Comparison of ENCODE assay signal across 10 mouse cellular contexts in the genomic region with DNA sequence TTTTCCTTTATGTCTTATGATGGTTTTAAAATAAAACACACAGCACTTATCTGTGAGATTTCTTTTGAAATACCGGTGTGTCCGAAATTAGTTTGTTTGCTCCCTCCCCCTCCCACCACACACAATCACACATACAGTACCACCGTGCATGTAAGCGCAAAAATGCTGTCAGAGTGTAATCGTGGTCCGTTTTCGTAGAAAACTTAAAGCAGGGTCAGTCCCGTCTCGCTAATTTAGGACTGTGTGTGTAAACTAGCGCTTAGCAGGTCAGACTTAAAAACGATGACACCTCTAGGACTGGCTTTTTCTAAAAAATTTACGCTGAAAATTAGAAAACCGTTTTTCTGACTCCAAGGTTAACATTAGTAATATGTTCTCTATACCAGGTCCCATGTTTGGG.
A peak's percentile ranks its signal among the peaks of the same experiment; 100 is the strongest.
DNase-seq lines count a peak whose midpoint lies in the region; ATAC-seq lines count a peak whose summit lies in the region.
"Had no signal": no experiment of that assay in that cellular context is flagged by ENCODE, and none has a peak within 500 bp of the region (broad histone marks: within the 10 kb centered on the region; RNA-seq: fewer than 3 reads in every experiment).

No protein-coding gene starts in this region.

- H3K4me1 ChIP-seq in lung, embryonic 16.5 days (replicated peaks; ENCODE audit: control insufficient read depth, insufficient read depth, low read length): peaks cover 20% of the 10 kb centered on the region
- H3K4me1 ChIP-seq in forebrain, embryonic 14.5 days (ENCODE audit: control insufficient read depth, insufficient read depth, low read length): 0 out of 2 replicates have a peak, but pooled peaks cover 9% of the 10 kb centered on the region
- H3K4me1 ChIP-seq in limb, embryonic 12.5 days (replicated peaks): peaks cover 23% of the 10 kb centered on the region
- H3K4me1 ChIP-seq in stomach, embryonic 14.5 days (ENCODE audit: control insufficient read depth, insufficient read depth, low read length): peaks cover 5% of the 10 kb centered on the region; the same call in 1 of the 2 replicates

- no peak for ATAC-seq in lung, embryonic 16.5 days (ENCODE audit: low read depth)
- ATAC-seq in forebrain, embryonic 14.5 days: no peak
- no peak; the same call in 1 of the 2 replicates for ATAC-seq in limb, embryonic 12.5 days (ENCODE audit: insufficient number of reproducible peaks, insufficient read depth, low FRiP score, low TSS enrichment, low read depth)
- no peak for ATAC-seq in stomach, embryonic 14.5 days (ENCODE audit: insufficient number of reproducible peaks, insufficient read depth, low FRiP score, low read depth)

- peak overlapping the region; percentile 97 for H3K4me2 ChIP-seq in lung, embryonic 16.5 days (ENCODE audit: low read depth, low read length)
- peak overlapping the region; percentile 94 for H3K4me2 ChIP-seq in forebrain, embryonic 14.5 days (ENCODE audit: low read length)
- peak overlapping the region; percentile 98 for H3K4me2 ChIP-seq in limb, embryonic 12.5 days
- H3K4me2 ChIP-seq in stomach, embryonic 14.5 days (replicated peaks; ENCODE audit: low read depth, low read length): peak overlapping the region; percentile 87

- H3K9me3 ChIP-seq in lung, embryonic 16.5 days (ENCODE audit: control insufficient read depth, low read length): no peaks in the 10 kb centered on the region
- no peaks in the 10 kb centered on the region for H3K9me3 ChIP-seq in forebrain, embryonic 14.5 days (replicated peaks; ENCODE audit: control insufficient read depth, low read length)
- no peaks in the 10 kb centered on the region for H3K9me3 ChIP-seq in limb, embryonic 12.5 days
- H3K9me3 ChIP-seq in stomach, embryonic 14.5 days (ENCODE audit: control insufficient read depth, low read depth, low read length): no peaks in the 10 kb centered on the region

- no peak overlapping the region for H3K27ac ChIP-seq in lung, embryonic 16.5 days (ENCODE audit: low read length)
- no peak overlapping the region for H3K27ac ChIP-seq in forebrain, embryonic 14.5 days (ENCODE audit: low read depth, low read length)
- H3K27ac ChIP-seq in limb, embryonic 12.5 days: no peak overlapping the region
- no peak overlapping the region for H3K27ac ChIP-seq in stomach, embryonic 14.5 days (ENCODE audit: low read length)

- H3K4me3 ChIP-seq in lung, embryonic 16.5 days (ENCODE audit: low read length): peak overlapping the region; percentile 66
- peak overlapping the region; percentile 45 for H3K4me3 ChIP-seq in forebrain, embryonic 14.5 days (ENCODE audit: low read depth, low read length)
- H3K4me3 ChIP-seq in limb, embryonic 12.5 days (replicated peaks): peak overlapping the region; percentile 59
- H3K4me3 ChIP-seq in stomach, embryonic 14.5 days (ENCODE audit: low read depth, low read length): peak overlapping the region; percentile 36

- H3K27me3 ChIP-seq in lung, embryonic 16.5 days (ENCODE audit: control insufficient read depth, insufficient read depth, low read depth, low read length): no peaks in the 10 kb centered on the region; the same call in 1 of the 2 replicates
- H3K27me3 ChIP-seq in forebrain, embryonic 14.5 days (replicated peaks; ENCODE audit: control insufficient read depth, insufficient read depth, low read length): peaks cover 8% of the 10 kb centered on the region
- peaks cover 34% of the 10 kb centered on the region for H3K27me3 ChIP-seq in limb, embryonic 12.5 days
- no peaks in the 10 kb centered on the region for H3K27me3 ChIP-seq in stomach, embryonic 14.5 days (ENCODE audit: control insufficient read depth, insufficient read depth, low read length)

- 11% methylated on average over 13 of the region's 13 CpGs for WGBS in lung, embryonic 16.5 days
- WGBS in forebrain, embryonic 14.5 days: 3% methylated on average over 13 of the region's 13 CpGs
- 2% methylated on average over 13 of the region's 13 CpGs for WGBS in limb, embryonic 12.5 days
- WGBS in stomach, embryonic 14.5 days: 9% methylated on average over 13 of the region's 13 CpGs

- no peak for DNase-seq in lung, postnatal 14 days
- DNase-seq in forebrain, embryonic 14.5 days (ENCODE audit: low spot score): no peak
- DNase-seq in right cerebral cortex, postnatal 14 days: no peak
- no peak for DNase-seq in adipocyte (ENCODE audit: low spot score)
- no peak for DNase-seq in layer of hippocampus, adult 11-12 months (ENCODE audit: low spot score)
- DNase-seq: kidney, adult 11 months; thymus, postnatal 36 days had no signal

- peak overlapping the region; percentile 72; the same call in 1 of the 2 replicates for H3K9ac ChIP-seq in lung, embryonic 16.5 days (ENCODE audit: low read length)
- H3K9ac ChIP-seq in forebrain, embryonic 14.5 days (ENCODE audit: low read length): peak overlapping the region; percentile 73
- H3K9ac ChIP-seq in limb, embryonic 12.5 days (replicated peaks): peak overlapping the region; percentile 53
- no peak overlapping the region for H3K9ac ChIP-seq in stomach, embryonic 14.5 days (replicated peaks; ENCODE audit: low read depth, low read length)

- H3K36me3 ChIP-seq in lung, embryonic 16.5 days (ENCODE audit: control insufficient read depth, insufficient read depth, low read length): no peaks in the 10 kb centered on the region
- H3K36me3 ChIP-seq in forebrain, embryonic 14.5 days (ENCODE audit: control insufficient read depth, insufficient read depth, low read length): no peaks in the 10 kb centered on the region
- H3K36me3 ChIP-seq in limb, embryonic 12.5 days: no peaks in the 10 kb centered on the region
- H3K36me3 ChIP-seq in stomach, embryonic 14.5 days (ENCODE audit: control insufficient read depth, insufficient read depth, low read length): no peaks in the 10 kb centered on the region
